Mouse (Mus musculus) gastrocnemius, postnatal 14 days (tissue): ENCODE results near the gene Dyrk1a. TPM values are rescaled to one million over a fixed set of nuclear protein-coding genes. Genes with fewer than 3 reads are reported as not detected.
"Not testable (repeated sequence)": the region's sequence is repeated elsewhere in the genome, so short reads cannot be mapped to it uniquely, and the experiment has no call there.

Source experiments
- DNase-seq: peaks from one replicate; pipeline ENCODE4 v3.0.0; 2021; ENCODE audit warnings: mixed read lengths
- intact Hi-C: fragments of 180-260 bp; cut with DNase I; formaldehyde crosslinking; loops from one replicate; pipeline ENCODE4 v1.15.1; 2025; ENCODE audit warnings: low total_unique reads
- total RNA-seq, 2 experiments: library from RNA; stranded (reverse); gene quantifications; 2 replicates each; pipeline ENCODE4 v1.2.3; 2021

Gene Dyrk1a
- total RNA-seq, 2 experiments from 2014 or later = 60.6 to 66.2 TPM

GRCm38 (mm10) chr16:94680924-94681323 lies 111.1 kb downstream of the Dyrk1a start:
- intact Hi-C loops = no loop called here
- no peak for DNase-seq

- intact Hi-C loops = no loop called here
Measured at GRCm38 (mm10) chr16:94681760-94682159, 112.0 kb downstream of the Dyrk1a start.

GRCm38 (mm10) chr16:94683960-94684359 lies 114.2 kb downstream of the Dyrk1a start:
- no peak for DNase-seq
- intact Hi-C loops = no loop called here

More at GRCm38 (mm10) chr16:94681760-94682159, 112.0 kb downstream of the Dyrk1a start:
- DNase-seq = no peak

DNA sequence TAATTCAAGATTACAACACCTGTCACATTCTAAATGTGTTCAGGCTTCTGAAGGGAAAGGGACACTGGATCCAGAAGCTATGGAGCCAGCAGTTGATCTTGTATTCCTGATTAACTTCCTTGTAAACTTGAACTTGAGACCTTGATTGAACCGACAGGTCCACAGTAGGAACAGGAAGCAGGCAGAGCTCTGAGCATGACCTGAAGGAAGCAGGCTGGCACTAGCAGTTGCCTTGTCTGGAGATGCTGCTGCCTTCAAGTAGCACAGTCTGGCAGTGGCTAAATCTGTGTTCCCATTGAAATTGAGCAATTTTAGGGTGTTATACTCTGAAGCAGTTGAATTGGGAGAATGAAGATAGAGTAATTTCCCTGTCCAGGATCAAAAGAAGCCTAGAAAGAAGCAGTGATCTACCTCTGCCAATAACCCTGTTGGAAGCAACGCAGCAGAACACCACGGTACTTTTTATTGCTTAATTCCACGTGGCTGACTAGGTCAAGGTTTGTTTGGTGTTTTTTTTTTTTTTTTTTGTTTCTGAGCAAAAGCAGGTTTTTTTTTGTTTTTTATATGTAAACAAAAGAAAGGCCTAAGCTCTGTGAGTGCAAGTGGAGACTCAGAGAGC lies 124.0 kb downstream of the Dyrk1a start:
- DNase-seq = no peak
- intact Hi-C loops = no loop called here

DNA sequence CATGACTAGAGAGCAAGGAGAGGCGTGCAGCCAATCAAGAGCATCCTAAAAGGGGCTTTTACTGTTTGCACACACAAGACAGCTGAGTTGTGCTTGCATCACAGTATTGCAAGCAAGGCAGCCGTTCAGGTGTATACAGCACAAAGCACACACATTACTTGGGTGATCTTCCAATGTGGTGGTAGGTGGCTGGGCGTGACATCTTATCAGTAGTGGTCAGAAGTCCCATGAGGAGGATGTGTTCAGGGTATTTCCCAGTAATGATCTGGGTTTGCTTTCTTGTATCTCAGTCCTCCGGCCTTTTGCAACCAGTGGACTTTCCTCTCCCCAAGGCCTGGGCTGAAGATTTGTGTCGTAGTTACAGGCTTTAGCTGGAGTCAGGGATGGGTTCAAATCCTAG lies 127.7 kb downstream of the Dyrk1a start:
- DNase-seq = no peak
- intact Hi-C loops = no loop called here

DNA sequence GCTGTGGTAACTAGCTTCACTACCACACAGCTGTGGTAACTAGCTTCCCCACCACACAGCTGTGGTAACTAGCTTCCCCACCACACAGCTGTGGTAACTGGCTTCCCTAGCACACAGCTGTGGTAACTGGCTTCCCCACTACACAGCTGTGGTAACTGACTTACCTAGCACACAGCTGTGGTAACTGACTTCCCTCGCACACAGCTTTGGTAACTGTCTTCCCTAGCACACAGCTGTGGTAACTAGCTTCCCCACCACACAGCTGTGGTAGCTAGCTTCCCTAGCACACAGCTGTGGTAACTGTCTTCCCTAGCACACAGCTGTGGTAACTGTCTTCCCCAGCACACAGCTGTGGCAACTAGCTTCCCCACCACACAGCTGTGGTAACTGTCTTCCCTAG lies 128.4 kb downstream of the Dyrk1a start:
- DNase-seq, intact Hi-C loops: not testable (repeated sequence)

- intact Hi-C loops = no loop called here
- no peak for DNase-seq
Measured at GRCm38 (mm10) chr16:94701141-94701540, 131.3 kb downstream of the Dyrk1a start.

DNA sequence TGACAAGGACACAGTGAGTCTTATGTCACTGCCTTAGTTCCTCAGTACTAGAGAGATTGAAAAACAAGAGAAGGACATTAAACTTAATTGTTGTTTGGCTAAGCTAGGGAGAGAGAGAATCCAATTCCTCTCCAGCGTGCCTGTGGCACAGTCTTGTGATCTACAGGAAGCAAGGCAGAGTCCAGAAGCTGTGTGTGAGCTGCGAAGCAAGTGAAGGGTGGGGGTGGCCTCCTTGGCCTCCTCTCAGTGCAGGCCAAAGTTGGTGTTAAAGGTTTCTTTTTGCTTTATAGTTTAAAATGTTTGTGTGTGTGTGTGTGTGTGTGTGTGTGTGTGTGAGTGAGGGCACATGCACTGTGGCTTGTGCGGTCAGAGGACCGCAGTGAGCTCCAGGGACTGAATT lies 132.2 kb downstream of the Dyrk1a start:
- intact Hi-C loops = no loop called here

DNA sequence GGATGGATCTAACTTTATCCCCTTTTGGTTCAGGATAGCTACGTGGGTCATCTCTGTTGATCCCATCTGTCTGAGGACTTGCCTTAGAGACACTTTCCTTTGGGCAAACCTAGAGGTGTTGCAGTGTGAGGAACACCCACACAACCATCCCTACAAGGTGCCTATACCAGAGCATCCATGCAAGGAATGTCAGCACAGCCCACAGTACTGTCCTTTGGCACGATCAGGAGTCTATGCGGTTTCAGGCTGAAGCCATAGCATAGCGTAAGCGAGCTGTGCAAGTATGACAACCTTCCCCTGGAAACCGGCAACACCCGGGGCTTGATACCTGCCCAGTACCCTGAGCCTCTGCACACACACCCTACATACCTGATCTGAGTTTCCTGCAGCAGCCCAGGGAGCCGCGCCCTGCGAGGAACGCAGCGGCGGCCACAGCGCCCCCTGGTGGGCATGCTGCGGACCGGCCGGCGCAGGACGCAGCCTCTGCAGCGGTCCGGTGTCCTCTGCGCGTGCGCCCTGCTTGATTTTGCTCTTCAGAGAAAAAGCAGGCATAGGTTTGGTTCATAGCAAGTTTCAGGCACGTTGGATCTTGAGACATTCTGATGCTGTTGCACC lies 143.8 kb downstream of the Dyrk1a start:
- DNase-seq = peak; percentile 83
- intact Hi-C loops = no loop called here

More for the DNA sequence above, 132.2 kb downstream of the Dyrk1a start:
- no peak for DNase-seq

GRCm38 (mm10) chr16:94714483-94714882 lies 144.7 kb downstream of the Dyrk1a start:
- intact Hi-C loops = no loop called here
- DNase-seq = peak; percentile 25

- no peak for DNase-seq
- intact Hi-C loops = no loop called here
Measured at GRCm38 (mm10) chr16:94717051-94717450, 147.2 kb downstream of the Dyrk1a start.

- intact Hi-C loops = no loop called here
- no peak for DNase-seq
Measured at GRCm38 (mm10) chr16:94718919-94719318, 149.1 kb downstream of the Dyrk1a start.

DNA sequence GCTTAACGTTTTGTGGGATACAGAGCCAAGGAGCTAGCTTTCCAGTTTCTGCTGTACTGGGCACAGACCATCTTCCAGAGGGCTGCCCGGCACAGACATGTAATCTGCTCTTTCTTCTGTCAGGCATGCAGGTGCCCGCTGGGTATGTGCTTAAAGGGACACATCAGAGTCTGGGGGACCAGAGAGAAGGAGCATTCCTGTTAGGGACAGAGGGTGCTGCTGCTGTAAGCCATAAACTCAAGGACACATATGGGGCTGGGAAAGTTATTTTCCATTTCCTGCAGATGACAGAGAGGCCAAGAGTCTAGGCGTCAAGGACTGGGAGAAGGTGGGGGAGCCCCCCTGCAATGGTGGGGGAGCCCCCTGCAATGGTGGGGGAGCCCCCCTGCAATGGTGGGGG lies 149.7 kb downstream of the Dyrk1a start:
- intact Hi-C loops = no loop called here
- no peak for DNase-seq

GRCm38 (mm10) chr16:94720476-94721153 lies 150.8 kb downstream of the Dyrk1a start:
- intact Hi-C loops = no loop called here

DNA sequence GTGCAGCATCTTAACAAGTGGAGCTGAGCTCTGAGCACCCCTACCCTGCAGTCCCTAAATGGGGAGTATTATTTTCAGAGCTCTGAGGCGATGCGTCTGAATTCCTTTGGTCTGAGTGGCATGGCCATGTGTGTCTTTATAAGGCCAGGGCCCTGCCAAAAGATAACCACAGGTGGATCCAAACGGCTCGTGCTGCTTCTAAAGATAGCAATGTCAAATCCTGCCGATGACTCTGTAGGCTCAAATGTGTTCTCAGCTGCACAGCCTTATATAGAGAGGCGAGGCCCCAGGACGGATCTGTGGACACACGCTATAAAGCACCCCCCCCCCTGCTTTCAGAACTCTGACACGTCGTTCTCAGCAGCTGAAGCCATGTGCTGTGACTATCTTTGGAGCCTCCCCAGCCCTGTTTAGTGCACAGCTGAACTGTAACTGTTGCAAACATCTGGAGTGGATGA lies 151.8 kb downstream of the Dyrk1a start:
- DNase-seq = no peak
- intact Hi-C loops = no loop called here

More at GRCm38 (mm10) chr16:94720476-94721153, 150.8 kb downstream of the Dyrk1a start:
- no peak for DNase-seq

- intact Hi-C loops = no loop called here
- DNase-seq = no peak
Measured at GRCm38 (mm10) chr16:94722936-94723335, 153.1 kb downstream of the Dyrk1a start.

DNA sequence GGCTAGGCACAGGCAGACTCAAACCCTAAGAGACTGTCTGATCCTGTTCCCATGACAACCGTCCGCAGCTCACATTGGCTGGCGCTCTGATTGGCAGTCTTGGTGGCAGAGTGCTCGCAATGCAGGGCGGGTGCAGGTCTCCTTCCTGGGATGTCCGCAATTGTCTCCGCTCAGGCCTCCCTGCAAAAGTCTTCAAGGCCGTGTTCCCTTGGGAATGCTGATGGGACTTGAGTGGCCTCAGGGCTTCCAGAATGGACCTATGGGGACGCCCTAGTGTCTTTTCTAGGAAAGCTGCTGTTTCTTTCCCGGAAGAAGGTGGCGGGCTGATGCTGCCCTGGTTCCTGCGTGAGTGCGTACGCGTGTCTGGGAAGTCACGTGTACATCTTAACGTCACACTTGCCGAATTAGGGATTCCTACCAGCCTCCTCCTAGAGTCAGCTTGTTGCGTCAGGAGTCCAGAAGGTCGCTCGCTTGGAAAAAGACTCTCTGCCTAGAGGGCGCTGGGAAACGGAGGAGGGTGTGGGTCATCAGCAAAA lies 154.3 kb downstream of the Dyrk1a start:
- peak; percentile 44 for DNase-seq
- intact Hi-C loops = no loop called here

GRCm38 (mm10) chr16:94724747-94725211 lies 155.0 kb downstream of the Dyrk1a start:
- intact Hi-C loops = no loop called here
- no peak for DNase-seq

DNA sequence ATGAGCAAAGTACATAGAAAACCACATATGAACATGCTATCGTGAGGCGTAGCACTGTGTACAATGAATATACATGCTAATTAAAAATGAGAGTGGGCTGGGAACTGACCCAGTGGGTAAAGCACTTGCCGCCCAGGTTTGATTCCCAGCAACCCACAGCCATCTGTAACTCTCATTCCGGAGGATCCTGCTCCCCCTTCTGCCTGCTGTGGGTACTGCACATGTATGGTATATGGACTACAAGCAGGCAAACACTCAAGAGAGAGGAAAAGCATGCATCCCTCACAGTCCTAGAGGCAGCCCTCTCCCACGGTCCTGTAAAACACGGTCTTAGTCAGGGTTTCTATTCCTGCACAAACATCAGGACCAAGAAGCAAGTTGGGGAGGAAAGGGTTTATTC lies 159.4 kb downstream of the Dyrk1a start:
- intact Hi-C loops = no loop called here
- no peak for DNase-seq

DNA sequence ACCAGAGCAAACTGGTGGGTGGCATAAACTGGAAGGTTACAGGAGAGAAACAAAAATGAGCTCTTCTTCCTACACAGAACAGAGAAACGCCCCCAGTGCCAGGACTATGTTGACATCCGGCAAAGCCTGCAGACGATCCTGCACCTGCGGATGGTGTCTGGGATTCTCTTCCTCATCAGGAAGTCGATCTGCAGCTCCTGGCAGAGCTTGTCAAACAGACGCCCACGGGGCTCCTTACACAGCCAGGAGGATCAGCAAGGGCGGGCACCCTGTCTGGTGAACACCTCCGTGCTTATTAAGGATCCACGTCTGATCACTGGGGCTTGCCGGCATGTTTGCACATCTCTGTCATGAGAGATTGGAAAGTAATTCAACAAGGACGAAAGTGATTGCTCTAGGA lies 161.2 kb downstream of the Dyrk1a start:
- DNase-seq = no peak
- intact Hi-C loops = no loop called here
